Mouse (Mus musculus) brain, embryonic 14.5 days (tissue): ENCODE data around the gene Cdv3.

Experiments
- CTCF ChIP-seq: fragments of 200-500 bp; IDR thresholded peaks from 2 replicates; pipeline ENCODE4 v1.5.1; 2012; ENCODE audit warnings: inconsistent platforms, mild to moderate bottlenecking, moderate library complexity, borderline replicate concordance; ENCODE audit not compliant: insufficient read depth, insufficient read length; ENCODE audit errors: extremely low read depth
- POLR2A ChIP-seq: fragments of 200-500 bp; IDR thresholded peaks from 2 replicates; pipeline ENCODE4 v1.6.1; 2012; ENCODE audit warnings: mild to moderate bottlenecking, inconsistent platforms, borderline replicate concordance; ENCODE audit not compliant: poor library complexity, insufficient read depth, insufficient read length, severe bottlenecking; ENCODE audit errors: extremely low read depth

DNA sequence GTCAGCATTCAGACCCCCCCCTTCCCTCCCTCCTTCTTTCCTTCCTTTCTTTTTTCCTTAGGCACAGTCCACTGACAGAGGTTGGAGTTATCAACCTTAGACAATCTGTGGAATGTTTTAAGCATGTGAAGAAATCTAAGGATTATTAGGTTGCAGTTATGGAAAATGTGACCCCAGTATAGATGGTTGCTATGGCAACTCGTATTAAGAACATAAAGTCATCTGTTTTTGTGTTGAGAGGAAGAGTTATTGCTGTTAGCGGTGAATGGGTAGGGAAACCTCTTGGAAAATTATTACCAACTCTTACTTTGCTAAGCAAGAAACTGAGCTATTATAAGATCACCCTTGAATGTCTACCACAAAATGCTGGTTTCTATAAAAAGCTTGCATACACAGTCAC is 43.5 kb upstream of the Cdv3 start:
- TF ChIP-seq CTCF = no peak
- no peak for TF ChIP-seq POLR2A
